Mouse (Mus musculus) natural killer cell, adult 2 months (primary cell): ENCODE results near the gene Smg9.

Experiments
- DNase-seq, 2 experiments: peaks; one replicate each; pipeline ENCODE4 v3.0.0; 2022; ENCODE audit warnings: low spot score in 2 of 2

Smg9 gene

GRCm38 (mm10) chr7:24445266-24445926 is 46.0 kb downstream of the Smg9 start:
- peak in 1 of 2 experiments; percentile 94 for DNase-seq

- no peak for DNase-seq
Observed at GRCm38 (mm10) chr7:24446697-24447340, 47.4 kb downstream of the Smg9 start.

- no peak for DNase-seq
Observed at GRCm38 (mm10) chr7:24448782-24449517, 49.5 kb downstream of the Smg9 start.

GRCm38 (mm10) chr7:24450585-24451017 is 51.2 kb downstream of the Smg9 start:
- DNase-seq = peak; percentile 46 to 57

GRCm38 (mm10) chr7:24451855-24452311 is 52.5 kb downstream of the Smg9 start, which contains the start of gene Irgc1:
Irgc1 (minus strand) TSS chr7:24452297.
- peak; percentile 13 to 55 for DNase-seq

GRCm38 (mm10) chr7:24454199-24454598 is 54.8 kb downstream of the Smg9 start:
- DNase-seq = no peak

- DNase-seq = no peak
Observed at GRCm38 (mm10) chr7:24455726-24456125, 56.3 kb downstream of the Smg9 start.

GRCm38 (mm10) chr7:24457726-24458370 is 58.4 kb downstream of the Smg9 start:
- peak; percentile 85 to 86 for DNase-seq

GRCm38 (mm10) chr7:24459440-24459839 is 60.0 kb downstream of the Smg9 start:
- DNase-seq = no peak

GRCm38 (mm10) chr7:24459843-24460242 is 60.4 kb downstream of the Smg9 start:
- DNase-seq = no peak

- no peak for DNase-seq
Observed at GRCm38 (mm10) chr7:24461376-24462051, 62.1 kb downstream of the Smg9 start.

- peak in 1 of 2 experiments; percentile 64 for DNase-seq
Observed at GRCm38 (mm10) chr7:24462388-24463319, 63.2 kb downstream of the Smg9 start, which contains the start of gene Plaur. Plaur (plus strand) TSS chr7:24462484.

GRCm38 (mm10) chr7:24466835-24467234 is 67.4 kb downstream of the Smg9 start:
- DNase-seq = no peak

GRCm38 (mm10) chr7:24467886-24468285 is 68.5 kb downstream of the Smg9 start:
- DNase-seq = no peak

- DNase-seq = peak in 1 of 2 experiments; percentile 66
Observed at GRCm38 (mm10) chr7:24469126-24469525, 69.7 kb downstream of the Smg9 start.

GRCm38 (mm10) chr7:24470356-24470755 is 70.9 kb downstream of the Smg9 start:
- DNase-seq = no peak
